ENCODE assay signal across 20 mouse cellular contexts in genomic region chr5:112745176-112745575, GRCm38 (mm10).
A peak's percentile ranks its signal among the peaks of the same experiment; 100 is the strongest.
DNase-seq lines count a peak whose midpoint lies in the region; TF ChIP-seq lines count a peak whose summit lies in the region.
"Had no signal": no experiment of that assay in that cellular context is flagged by ENCODE, and none has a peak within 500 bp of the region (broad histone marks: within the 10 kb centered on the region; RNA-seq: fewer than 3 reads in every experiment).

No protein-coding gene starts in this region.

- H3K4me1 ChIP-seq in kidney, adult 2 months (ENCODE audit: control insufficient read depth, insufficient read depth, low read length), result no peaks in the 10 kb centered on the region
- H3K4me1 ChIP-seq: embryonic facial prominence, embryonic 12.5 days had no signal

- H3K4me3 ChIP-seq in kidney, adult 2 months (ENCODE audit: insufficient read depth, low read depth, low read length), result no peak overlapping the region
- H3K4me3 ChIP-seq: embryonic facial prominence, embryonic 12.5 days; forebrain, embryonic 12.5 days; gastrocnemius, adult 2 months; heart, embryonic 10.5 days; limb, embryonic 12.5 days; midbrain, embryonic 12.5 days had no signal

- 75% methylated on average over 6 of the region's 6 CpGs for WGBS in kidney, adult 2 months

- TF ChIP-seq POLR2A in kidney, adult 2 months (IDR thresholded peaks at IDR 0.05; ENCODE audit: low read depth, low read length), result no peak

- no peaks in the 10 kb centered on the region for H3K27me3 ChIP-seq in kidney, adult 2 months (replicated peaks; ENCODE audit: control insufficient read depth, insufficient read depth, low read length)
- H3K27me3 ChIP-seq: embryonic facial prominence, embryonic 12.5 days; midbrain, embryonic 12.5 days had no signal

- peak; percentile 47 to 60 for DNase-seq in cerebellum, postnatal 14 days
- no peak for DNase-seq in cerebellum, adult 8-10 months
- DNase-seq in right cerebral cortex, postnatal 10 days (ENCODE audit: low spot score in 2 of 2), result peak; percentile 51 to 53
- DNase-seq in right cerebral cortex, postnatal 36 days (ENCODE audit: low spot score in 2 of 2), result no peak
- peak; percentile 85 for DNase-seq in layer of hippocampus, adult 9-11 months
- no peak for DNase-seq in kidney, adult 2 months
- DNase-seq in retina, embryonic 14.5 days (ENCODE audit: low spot score), result no peak
- DNase-seq: adrenal gland, postnatal 25 days; gastrocnemius, adult 2 months; heart, postnatal 4 days; kidney, adult 11 months; kidney, postnatal 4 days; liver, postnatal 0 days; right cerebral cortex, postnatal 25 days had no signal

- no peak for TF ChIP-seq CTCF in kidney, adult 2 months (conservative IDR thresholded peaks at IDR 0.05; ENCODE audit: insufficient read depth, insufficient read length, low read depth, low read length)

- H3K27ac ChIP-seq in kidney, adult 2 months (ENCODE audit: insufficient read depth, low read depth, low read length), result no peak overlapping the region
- H3K27ac ChIP-seq: embryonic facial prominence, embryonic 12.5 days; forebrain, embryonic 12.5 days; gastrocnemius, adult 2 months; heart, embryonic 10.5 days; limb, embryonic 12.5 days; macrophage; midbrain, embryonic 12.5 days had no signal

- H3K36me3 ChIP-seq in kidney, adult 2 months (ENCODE audit: control insufficient read depth, insufficient read depth, low read length), result no peaks in the 10 kb centered on the region
- H3K36me3 ChIP-seq: embryonic facial prominence, embryonic 12.5 days; forebrain, embryonic 12.5 days; limb, embryonic 12.5 days; midbrain, embryonic 12.5 days had no signal

Comparison
In these comparisons a context has a peak if more than half of its experiments do, and no peak if none do; other contexts are left out.
1. DNase-seq: peak in cerebellum, postnatal 14 days (2 of 2), right cerebral cortex, postnatal 10 days (2 of 2) and layer of hippocampus, adult 9-11 months (single experiment); none in cerebellum, adult 8-10 months (single experiment), right cerebral cortex, postnatal 36 days (0 of 2), kidney, adult 2 months (single experiment) and retina, embryonic 14.5 days (single experiment).